Mouse (Mus musculus) erythroblast, adult 5-6 weeks (primary cell): Measurements from ENCODE around the gene Mettl26. TPM values are rescaled to one million over a fixed set of nuclear protein-coding genes. Genes with fewer than 3 reads are reported as not detected.

ENCODE experiments used
- ATAC-seq: replicated peaks from 2 replicates; pipeline ENCODE4 v1.8.0; 2016; ENCODE audit warnings: moderate number of reproducible peaks, mild to moderate bottlenecking, moderate TSS enrichment, inconsistent platforms; ENCODE audit not compliant: poor library complexity, low FRiP score, severe bottlenecking
- total RNA-seq, 2 experiments: library from RNA; stranded (forward) in 1 of 2; stranded (reverse) in 1 of 2; fragments of 150-400 nt in 1 of 2; fragments of 200-764, 138-1000 nt in 1 of 2; gene quantifications; 2 replicates each; pipeline versions ENCODE4 v1.2.3 to v1.2.4; 2015 to 2017; ENCODE audit warnings: low replicate concordance in 2 of 2

Gene Mettl26
- total RNA-seq, 2 experiments from 2014 or later = 3.7 to 7.3 TPM

GRCm38 (mm10) chr17:25916931-25917647 is 42.2 kb downstream of the Mettl26 start:
- no peak for ATAC-seq

GRCm38 (mm10) chr17:25918037-25918750 is 43.3 kb downstream of the Mettl26 start:
- no peak for ATAC-seq

GRCm38 (mm10) chr17:25919144-25919785 is 44.4 kb downstream of the Mettl26 start, which contains the start of gene Rab40c:
Gene Rab40c, minus strand, starts transcription at chr17:25919727.
- 0 out of 2 replicates have a peak, but pooled peaks have one; percentile 16 for ATAC-seq

- peak; percentile 82 for ATAC-seq
Observed at GRCm38 (mm10) chr17:25919786-25920642, 45.1 kb downstream of the Mettl26 start.

GRCm38 (mm10) chr17:25922120-25922519 is 47.2 kb downstream of the Mettl26 start:
- no peak for ATAC-seq

GRCm38 (mm10) chr17:25925348-25925747 is 50.5 kb downstream of the Mettl26 start:
- ATAC-seq = 0 out of 2 replicates have a peak, but pooled peaks have one; percentile 3

Other genes with a start within 250 kb of the Mettl26 start
Only the 30 nearest of the 31 such genes appear.
- not detected in 2 replicates for gene Gng13, start 157.9 kb upstream of the Mettl26 start, total RNA-seq (2015; ENCODE audit: low replicate concordance)
- 0.70 TPM in 1 of 2 replicates, not detected in the other for gene Gng13, start 157.9 kb upstream of the Mettl26 start, total RNA-seq (2017; ENCODE audit: low replicate concordance)
- gene Chtf18, start 147.7 kb upstream of the Mettl26 start, total RNA-seq (2015; ENCODE audit: low replicate concordance) = 7.7 and 8.6 TPM in 2 replicates
- 7.6 and 11.8 TPM in 2 replicates for gene Chtf18, start 147.7 kb upstream of the Mettl26 start, total RNA-seq (2017; ENCODE audit: low replicate concordance)
- 4.2 and 6.5 TPM in 2 replicates for gene Rpusd1, start 147.4 kb upstream of the Mettl26 start, total RNA-seq (2015; ENCODE audit: low replicate concordance)
- 1.4 TPM in 2 replicates for gene Rpusd1, start 147.4 kb upstream of the Mettl26 start, total RNA-seq (2017; ENCODE audit: low replicate concordance)
- not detected in 2 replicates for gene Mslnl, start 139.0 kb upstream of the Mettl26 start, total RNA-seq (2015; ENCODE audit: low replicate concordance)
- not detected in 2 replicates for gene Mslnl, start 139.0 kb upstream of the Mettl26 start, total RNA-seq (2017; ENCODE audit: low replicate concordance)
- gene Msln, start 120.7 kb upstream of the Mettl26 start, total RNA-seq (2015; ENCODE audit: low replicate concordance) = not detected in 2 replicates
- not detected in 2 replicates for gene Msln, start 120.7 kb upstream of the Mettl26 start, total RNA-seq (2017; ENCODE audit: low replicate concordance)
- 3.5 and 5.9 TPM in 2 replicates for gene Narfl, start 101.3 kb upstream of the Mettl26 start, total RNA-seq (2015; ENCODE audit: low replicate concordance)
- 6.2 and 7.8 TPM in 2 replicates for gene Narfl, start 101.3 kb upstream of the Mettl26 start, total RNA-seq (2017; ENCODE audit: low replicate concordance)
- gene Haghl, start 89.4 kb upstream of the Mettl26 start, total RNA-seq (2015; ENCODE audit: low replicate concordance) = 2.9 TPM in 1 of 2 replicates, not detected in the other
- gene Haghl, start 89.4 kb upstream of the Mettl26 start, total RNA-seq (2017; ENCODE audit: low replicate concordance) = 1.9 and 3.1 TPM in 2 replicates
- gene Ccdc78, start 88.5 kb upstream of the Mettl26 start, total RNA-seq (2015; ENCODE audit: low replicate concordance) = not detected in 2 replicates
- not detected in 2 replicates for gene Ccdc78, start 88.5 kb upstream of the Mettl26 start, total RNA-seq (2017; ENCODE audit: low replicate concordance)
- gene Fam173a, start 82.2 kb upstream of the Mettl26 start, total RNA-seq (2015; ENCODE audit: low replicate concordance) = 14.8 and 24.9 TPM in 2 replicates
- gene Fam173a, start 82.2 kb upstream of the Mettl26 start, total RNA-seq (2017; ENCODE audit: low replicate concordance) = 7.7 and 9.6 TPM in 2 replicates
- gene AC134908.4, start 79.4 kb upstream of the Mettl26 start, total RNA-seq (2015; ENCODE audit: low replicate concordance) = not detected in 2 replicates
- gene AC134908.4, start 79.4 kb upstream of the Mettl26 start, total RNA-seq (2017; ENCODE audit: low replicate concordance) = not detected in 2 replicates
- gene Metrn, start 77.9 kb upstream of the Mettl26 start, total RNA-seq (2015; ENCODE audit: low replicate concordance) = 1.3 and 2.9 TPM in 2 replicates
- gene Metrn, start 77.9 kb upstream of the Mettl26 start, total RNA-seq (2017; ENCODE audit: low replicate concordance) = 3.2 TPM in 2 replicates
- not detected in 2 replicates for gene Fbxl16, start 66.0 kb upstream of the Mettl26 start, total RNA-seq (2015; ENCODE audit: low replicate concordance)
- gene Fbxl16, start 66.0 kb upstream of the Mettl26 start, total RNA-seq (2017; ENCODE audit: low replicate concordance) = 0.17 TPM in 1 of 2 replicates, not detected in the other
- gene Wdr24, start 51.4 kb upstream of the Mettl26 start, total RNA-seq (2015; ENCODE audit: low replicate concordance) = 0.38 and 0.42 TPM in 2 replicates
- 4.9 and 6.0 TPM in 2 replicates for gene Wdr24, start 51.4 kb upstream of the Mettl26 start, total RNA-seq (2017; ENCODE audit: low replicate concordance)
- gene Jmjd8, start 46.2 kb upstream of the Mettl26 start, total RNA-seq (2015; ENCODE audit: low replicate concordance) = 0.84 and 2.1 TPM in 2 replicates
- gene Jmjd8, start 46.2 kb upstream of the Mettl26 start, total RNA-seq (2017; ENCODE audit: low replicate concordance) = 3.9 and 6.7 TPM in 2 replicates
- gene Stub1, start 41.7 kb upstream of the Mettl26 start, total RNA-seq (2015; ENCODE audit: low replicate concordance) = 15.0 and 28.0 TPM in 2 replicates
- 18.8 and 27.9 TPM in 2 replicates for gene Stub1, start 41.7 kb upstream of the Mettl26 start, total RNA-seq (2017; ENCODE audit: low replicate concordance)
- gene Rhbdl1, start 37.8 kb upstream of the Mettl26 start, total RNA-seq (2015; ENCODE audit: low replicate concordance) = not detected in 2 replicates
- gene Rhbdl1, start 37.8 kb upstream of the Mettl26 start, total RNA-seq (2017; ENCODE audit: low replicate concordance) = 4.7 TPM in 1 of 2 replicates, not detected in the other
- 0.84 TPM in 1 of 2 replicates, not detected in the other for gene Gm20683, start 33.3 kb upstream of the Mettl26 start, total RNA-seq (2015; ENCODE audit: low replicate concordance)
- 2.6 TPM in 1 of 2 replicates, not detected in the other for gene Gm20683, start 33.3 kb upstream of the Mettl26 start, total RNA-seq (2017; ENCODE audit: low replicate concordance)
- 3.3 and 9.8 TPM in 2 replicates for gene Rhot2, start 30.2 kb upstream of the Mettl26 start, total RNA-seq (2015; ENCODE audit: low replicate concordance)
- 19.7 and 28.6 TPM in 2 replicates for gene Rhot2, start 30.2 kb upstream of the Mettl26 start, total RNA-seq (2017; ENCODE audit: low replicate concordance)
- gene Wdr90, start 13.6 kb upstream of the Mettl26 start, total RNA-seq (2015; ENCODE audit: low replicate concordance) = 12.5 and 17.6 TPM in 2 replicates
- gene Wdr90, start 13.6 kb upstream of the Mettl26 start, total RNA-seq (2017; ENCODE audit: low replicate concordance) = 10.0 and 12.7 TPM in 2 replicates
- 9.4 and 9.8 TPM in 2 replicates for gene Mcrip2, start 6.3 kb upstream of the Mettl26 start, total RNA-seq (2015; ENCODE audit: low replicate concordance)
- gene Mcrip2, start 6.3 kb upstream of the Mettl26 start, total RNA-seq (2017; ENCODE audit: low replicate concordance) = 1.7 and 8.0 TPM in 2 replicates
- not detected in 2 replicates for gene Wfikkn1, start 5.8 kb downstream of the Mettl26 start, total RNA-seq (2015; ENCODE audit: low replicate concordance)
- 1.0 TPM in 1 of 2 replicates, not detected in the other for gene Wfikkn1, start 5.8 kb downstream of the Mettl26 start, total RNA-seq (2017; ENCODE audit: low replicate concordance)
- gene Rab40c, start 44.7 kb downstream of the Mettl26 start, total RNA-seq (2015; ENCODE audit: low replicate concordance) = 2.3 and 6.7 TPM in 2 replicates
- gene Rab40c, start 44.7 kb downstream of the Mettl26 start, total RNA-seq (2017; ENCODE audit: low replicate concordance) = 1.2 and 1.5 TPM in 2 replicates
- 1,336 and 1,664 TPM in 2 replicates for gene Pigq, start 69.9 kb downstream of the Mettl26 start, total RNA-seq (2015; ENCODE audit: low replicate concordance)
- 1,480 and 1,728 TPM in 2 replicates for gene Pigq, start 69.9 kb downstream of the Mettl26 start, total RNA-seq (2017; ENCODE audit: low replicate concordance)
- 49.2 and 66.7 TPM in 2 replicates for gene Nhlrc4, start 69.9 kb downstream of the Mettl26 start, total RNA-seq (2015; ENCODE audit: low replicate concordance)
- gene Nhlrc4, start 69.9 kb downstream of the Mettl26 start, total RNA-seq (2017; ENCODE audit: low replicate concordance) = 40.7 and 62.0 TPM in 2 replicates
- gene A930017K11Rik, start 77.5 kb downstream of the Mettl26 start, total RNA-seq (2015; ENCODE audit: low replicate concordance) = not detected in 2 replicates
- gene A930017K11Rik, start 77.5 kb downstream of the Mettl26 start, total RNA-seq (2017; ENCODE audit: low replicate concordance) = not detected in 2 replicates
- 1.2 and 1.5 TPM in 2 replicates for gene Capn15, start 110.7 kb downstream of the Mettl26 start, total RNA-seq (2015; ENCODE audit: low replicate concordance)
- gene Capn15, start 110.7 kb downstream of the Mettl26 start, total RNA-seq (2017; ENCODE audit: low replicate concordance) = 1.4 and 2.4 TPM in 2 replicates
- gene Rab11fip3, start 194.5 kb downstream of the Mettl26 start, total RNA-seq (2015; ENCODE audit: low replicate concordance) = not detected in 2 replicates
- 0.17 and 0.42 TPM in 2 replicates for gene Rab11fip3, start 194.5 kb downstream of the Mettl26 start, total RNA-seq (2017; ENCODE audit: low replicate concordance)
- 3.1 TPM in 1 of 2 replicates, not detected in the other for gene Decr2, start 215.3 kb downstream of the Mettl26 start, total RNA-seq (2015; ENCODE audit: low replicate concordance)
- 0.42 and 3.2 TPM in 2 replicates for gene Decr2, start 215.3 kb downstream of the Mettl26 start, total RNA-seq (2017; ENCODE audit: low replicate concordance)
- 10.0 and 15.9 TPM in 2 replicates for gene Nme4, start 220.5 kb downstream of the Mettl26 start, total RNA-seq (2015; ENCODE audit: low replicate concordance)
- gene Nme4, start 220.5 kb downstream of the Mettl26 start, total RNA-seq (2017; ENCODE audit: low replicate concordance) = 4.2 and 5.2 TPM in 2 replicates
- 9.6 and 13.2 TPM in 2 replicates for gene Tmem8, start 238.2 kb downstream of the Mettl26 start, total RNA-seq (2015; ENCODE audit: low replicate concordance)
- 4.3 and 5.0 TPM in 2 replicates for gene Tmem8, start 238.2 kb downstream of the Mettl26 start, total RNA-seq (2017; ENCODE audit: low replicate concordance)